Mouse (Mus musculus): ENCODE measurements around the gene Cntnap2. TPM values are rescaled to one million over a fixed set of nuclear protein-coding genes. Genes with fewer than 3 reads are reported as not detected.

Gene Cntnap2
- polyA plus RNA-seq, 1 experiment from 2014 or later, result 1.1 TPM

DNA sequence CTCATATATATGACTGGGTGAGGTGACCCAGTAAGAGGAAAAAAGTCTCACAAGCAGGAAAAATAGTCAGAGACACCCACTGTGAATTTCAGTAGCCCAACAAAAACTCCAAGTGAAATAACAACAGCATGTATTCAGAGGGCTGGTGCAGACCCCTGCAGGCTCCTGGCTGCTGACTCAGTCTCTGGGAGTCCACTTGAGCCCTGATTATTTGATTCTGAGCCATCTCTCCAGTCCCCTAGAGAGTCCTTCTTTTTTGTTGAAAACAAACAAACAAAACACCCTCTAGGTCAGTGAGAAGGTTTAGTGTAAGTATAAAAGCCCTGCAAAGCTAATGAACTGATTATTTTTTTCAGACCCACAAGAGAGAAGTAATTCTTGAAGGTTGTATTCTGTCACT, 179.0 kb downstream of the Cntnap2 start:
- no peak overlapping the region for H3K4me2 ChIP-seq (replicated peaks; ENCODE audit: low read depth)
- no peak overlapping the region for H3K4me3 ChIP-seq (ENCODE audit: low read depth, low read length)
- no peaks in the 10 kb centered on the region for H3K4me1 ChIP-seq (replicated peaks; ENCODE audit: control insufficient read depth, insufficient read depth, low read length)
- H3K36me3 ChIP-seq (ENCODE audit: control insufficient read depth, insufficient read depth), result no peaks in the 10 kb centered on the region
- no peak for ATAC-seq
- H3K9me3 ChIP-seq (ENCODE audit: control insufficient read depth), result no peaks in the 10 kb centered on the region
- H3K9ac ChIP-seq (ENCODE audit: low read depth, low read length), result no peak overlapping the region
- H3K27me3 ChIP-seq (replicated peaks; ENCODE audit: control insufficient read depth, insufficient read depth, low read length), result no peaks in the 10 kb centered on the region
- no peak for TF ChIP-seq CTCF (IDR thresholded peaks at IDR 0.05; ENCODE audit: low read depth)
- no peak overlapping the region for H3K27ac ChIP-seq (ENCODE audit: low read depth, low read length)

- Histone ChIP-seq H3K9ac (ENCODE audit: low read depth, low read length) (no peak overlapping the region), H3K4me1 (replicated peaks; ENCODE audit: control insufficient read depth, insufficient read depth, low read length) (no peaks in the 10 kb centered on the region), H3K27ac (ENCODE audit: low read depth, low read length) (no peak overlapping the region), H3K4me2 (replicated peaks; ENCODE audit: low read depth) (no peak overlapping the region), H3K36me3 (ENCODE audit: control insufficient read depth, insufficient read depth) (no peaks in the 10 kb centered on the region), H3K4me3 (ENCODE audit: low read depth, low read length) (no peak overlapping the region), H3K9me3 (ENCODE audit: control insufficient read depth) (no peaks in the 10 kb centered on the region), H3K27me3 (replicated peaks; ENCODE audit: control insufficient read depth, insufficient read depth, low read length) (no peaks in the 10 kb centered on the region)
- 91% methylated on average over 1 of the region's 1 CpGs for WGBS
- no peak for ATAC-seq
- TF ChIP-seq CTCF (IDR thresholded peaks at IDR 0.05; ENCODE audit: low read depth), result no peak
These were observed 182.1 kb downstream of the Cntnap2 start for GRCm38 (mm10) chr6:45241218-45241617.

DNA sequence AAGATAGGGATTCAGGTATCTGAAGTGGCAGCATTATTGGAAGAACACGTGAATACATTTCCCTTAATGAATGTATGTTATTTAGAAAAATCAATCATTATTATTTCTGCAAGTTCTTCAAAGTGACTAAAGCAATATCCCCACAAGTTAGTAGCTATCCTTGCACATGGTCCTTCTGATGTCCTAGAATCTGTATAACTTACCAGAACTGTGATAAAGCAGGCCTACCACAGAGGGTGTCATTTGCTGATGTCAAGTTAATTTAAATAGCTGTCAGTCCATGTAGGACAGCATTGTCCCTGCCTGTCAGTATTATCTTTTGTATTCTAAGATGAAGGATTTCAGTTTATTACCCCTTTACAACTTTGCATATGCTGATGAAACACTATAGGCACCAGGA, 185.5 kb downstream of the Cntnap2 start:
- TF ChIP-seq CTCF (IDR thresholded peaks at IDR 0.05; ENCODE audit: low read depth), result no peak
- WGBS, result 70% methylated on average over 1 of the region's 1 CpGs
- Histone ChIP-seq H3K9me3 (ENCODE audit: control insufficient read depth) (no peaks in the 10 kb centered on the region), H3K9ac (ENCODE audit: low read depth, low read length) (no peak overlapping the region), H3K4me3 (ENCODE audit: low read depth, low read length) (no peak overlapping the region), H3K36me3 (ENCODE audit: control insufficient read depth, insufficient read depth) (no peaks in the 10 kb centered on the region), H3K4me2 (replicated peaks; ENCODE audit: low read depth) (no peak overlapping the region), H3K27ac (ENCODE audit: low read depth, low read length) (no peak overlapping the region), H3K27me3 (replicated peaks; ENCODE audit: control insufficient read depth, insufficient read depth, low read length) (no peaks in the 10 kb centered on the region), H3K4me1 (replicated peaks; ENCODE audit: control insufficient read depth, insufficient read depth, low read length) (no peaks in the 10 kb centered on the region)
- no peak for ATAC-seq

- no peak for ATAC-seq
- Histone ChIP-seq H3K36me3 (ENCODE audit: control insufficient read depth, insufficient read depth) (no peaks in the 10 kb centered on the region), H3K27ac (ENCODE audit: low read depth, low read length) (no peak overlapping the region), H3K4me3 (ENCODE audit: low read depth, low read length) (no peak overlapping the region), H3K27me3 (replicated peaks; ENCODE audit: control insufficient read depth, insufficient read depth, low read length) (no peaks in the 10 kb centered on the region), H3K9me3 (ENCODE audit: control insufficient read depth) (no peaks in the 10 kb centered on the region), H3K4me1 (replicated peaks; ENCODE audit: control insufficient read depth, insufficient read depth, low read length) (no peaks in the 10 kb centered on the region), H3K4me2 (replicated peaks; ENCODE audit: low read depth) (no peak overlapping the region), H3K9ac (ENCODE audit: low read depth, low read length) (no peak overlapping the region)
- TF ChIP-seq CTCF (IDR thresholded peaks at IDR 0.05; ENCODE audit: low read depth), result no peak
- WGBS, result 49% methylated on average over 1 of the region's 1 CpGs
These were observed 198.9 kb downstream of the Cntnap2 start for GRCm38 (mm10) chr6:45258047-45258446.

- H3K27me3 ChIP-seq (replicated peaks; ENCODE audit: control insufficient read depth, insufficient read depth, low read length), result no peaks in the 10 kb centered on the region
- no peak for ATAC-seq
- no peak for TF ChIP-seq CTCF (IDR thresholded peaks at IDR 0.05; ENCODE audit: low read depth)
- no peak overlapping the region for H3K27ac ChIP-seq (ENCODE audit: low read depth, low read length)
- H3K9me3 ChIP-seq (ENCODE audit: control insufficient read depth), result no peaks in the 10 kb centered on the region
- 85% methylated on average over 2 of the region's 2 CpGs for WGBS
- no peak overlapping the region for H3K4me2 ChIP-seq (replicated peaks; ENCODE audit: low read depth)
- H3K36me3 ChIP-seq (ENCODE audit: control insufficient read depth, insufficient read depth), result no peaks in the 10 kb centered on the region
- no peak overlapping the region for H3K9ac ChIP-seq (ENCODE audit: low read depth, low read length)
- no peaks in the 10 kb centered on the region for H3K4me1 ChIP-seq (replicated peaks; ENCODE audit: control insufficient read depth, insufficient read depth, low read length)
- no peak overlapping the region for H3K4me3 ChIP-seq (ENCODE audit: low read depth, low read length)
These were observed 212.4 kb downstream of the Cntnap2 start for GRCm38 (mm10) chr6:45271537-45271936.

- WGBS, result 60% methylated on average over 1 of the region's 1 CpGs
- Histone ChIP-seq H3K4me1 (replicated peaks; ENCODE audit: control insufficient read depth, insufficient read depth, low read length) (no peaks in the 10 kb centered on the region), H3K36me3 (ENCODE audit: control insufficient read depth, insufficient read depth) (no peaks in the 10 kb centered on the region), H3K4me3 (ENCODE audit: low read depth, low read length) (no peak overlapping the region), H3K27ac (ENCODE audit: low read depth, low read length) (no peak overlapping the region), H3K9me3 (ENCODE audit: control insufficient read depth) (no peaks in the 10 kb centered on the region), H3K27me3 (replicated peaks; ENCODE audit: control insufficient read depth, insufficient read depth, low read length) (no peaks in the 10 kb centered on the region), H3K4me2 (replicated peaks; ENCODE audit: low read depth) (no peak overlapping the region), H3K9ac (ENCODE audit: low read depth, low read length) (no peak overlapping the region)
- no peak for TF ChIP-seq CTCF (IDR thresholded peaks at IDR 0.05; ENCODE audit: low read depth)
- ATAC-seq, result no peak
These were observed 214.2 kb downstream of the Cntnap2 start for GRCm38 (mm10) chr6:45273259-45273775.

GRCm38 (mm10) chr6:45290154-45290553, 231.0 kb downstream of the Cntnap2 start:
- TF ChIP-seq CTCF (IDR thresholded peaks at IDR 0.05; ENCODE audit: low read depth), result no peak
- no peaks in the 10 kb centered on the region for H3K27me3 ChIP-seq (replicated peaks; ENCODE audit: control insufficient read depth, insufficient read depth, low read length)
- ATAC-seq, result no peak
- H3K27ac ChIP-seq (ENCODE audit: low read depth, low read length), result no peak overlapping the region
- H3K9ac ChIP-seq (ENCODE audit: low read depth, low read length), result no peak overlapping the region
- H3K4me2 ChIP-seq (replicated peaks; ENCODE audit: low read depth), result no peak overlapping the region
- H3K36me3 ChIP-seq (ENCODE audit: control insufficient read depth, insufficient read depth), result no peaks in the 10 kb centered on the region
- WGBS, result 72% methylated on average over 1 of the region's 1 CpGs
- no peak overlapping the region for H3K4me3 ChIP-seq (ENCODE audit: low read depth, low read length)
- H3K4me1 ChIP-seq (replicated peaks; ENCODE audit: control insufficient read depth, insufficient read depth, low read length), result no peaks in the 10 kb centered on the region
- H3K9me3 ChIP-seq (ENCODE audit: control insufficient read depth), result no peaks in the 10 kb centered on the region
